Mouse (Mus musculus) heart, postnatal 0 days (tissue): Measurements from ENCODE around the gene Rpf2.

Experiments
- CTCF ChIP-seq: IDR thresholded peaks from 2 replicates; pipeline ENCODE4 v1.5.1; 2016; ENCODE audit warnings: antibody characterized with exemption, control low read depth, low read depth
- EP300 ChIP-seq: IDR thresholded peaks from 2 replicates; pipeline ENCODE4 v1.6.1; 2016; ENCODE audit warnings: antibody characterized with exemption, low read depth

DNA sequence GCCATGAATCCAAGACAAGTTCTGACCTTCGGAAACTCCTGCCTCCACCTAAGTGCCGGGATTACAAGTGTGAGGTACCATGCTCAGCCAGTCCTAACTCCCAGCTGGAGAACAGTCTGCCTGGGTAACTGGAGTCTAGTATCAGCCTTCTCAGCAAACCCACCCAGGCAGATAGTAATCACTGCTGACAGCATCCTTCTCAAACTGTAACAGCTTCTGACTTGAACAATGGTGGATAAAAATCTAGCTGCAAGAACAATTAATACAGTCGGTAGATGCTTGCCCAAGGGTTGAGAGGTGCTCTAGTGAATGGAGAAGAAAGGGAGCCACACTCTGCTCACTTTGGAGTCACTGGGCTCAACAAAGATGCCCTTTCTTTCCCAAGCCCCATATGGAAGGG is 24.4 kb upstream of the Rpf2 start:
- no peak for TF ChIP-seq CTCF
- no peak for TF ChIP-seq EP300
